8 mouse cellular contexts compared by ENCODE assay signal in the genomic region with DNA sequence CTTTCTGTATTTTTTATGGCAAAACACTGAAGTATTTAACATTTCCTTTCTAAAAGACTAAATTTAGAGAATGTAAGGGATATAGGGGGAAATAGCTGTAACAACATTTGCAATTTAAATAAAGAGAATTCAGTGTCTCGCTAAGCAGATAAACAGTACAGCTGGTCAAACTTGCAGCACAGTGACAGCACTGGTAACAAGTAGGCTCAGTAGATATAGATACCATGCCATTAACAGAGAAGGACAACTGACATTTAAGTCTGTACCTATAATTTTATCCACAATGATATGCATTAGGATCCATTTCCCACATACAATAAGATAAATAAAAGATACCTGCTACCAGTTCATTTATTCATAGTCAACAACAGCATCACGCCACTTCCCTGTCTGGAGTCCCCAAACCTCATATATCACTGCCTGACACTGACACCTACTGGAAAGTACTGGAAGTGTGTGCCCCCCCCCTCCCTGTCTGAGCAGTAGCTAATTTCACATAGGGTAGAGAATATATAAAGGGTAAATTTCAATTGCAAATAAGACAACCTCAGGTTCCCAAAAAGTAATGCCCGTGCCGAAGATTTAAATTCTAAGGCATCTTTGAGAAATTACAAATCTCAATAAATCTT.
A peak's percentile ranks its signal among the peaks of the same experiment; 100 is the strongest.
DNase-seq lines count a peak whose midpoint lies in the region; ATAC-seq and TF ChIP-seq lines count a peak whose summit lies in the region.

No protein-coding gene starts in this region.

- no peaks in the 10 kb centered on the region for H3K36me3 ChIP-seq in embryonic facial prominence, embryonic 10.5 days (replicated peaks)
- no peaks in the 10 kb centered on the region for H3K36me3 ChIP-seq in hindbrain, postnatal 0 days (ENCODE audit: insufficient read depth, low read length)
- H3K36me3 ChIP-seq in liver, embryonic 14.5 days (replicated peaks; ENCODE audit: control insufficient read depth, insufficient read depth, low read depth), result no peaks in the 10 kb centered on the region
- no peaks in the 10 kb centered on the region for H3K36me3 ChIP-seq in neural tube, embryonic 15.5 days

- H3K9ac ChIP-seq in hindbrain, postnatal 0 days (replicated peaks; ENCODE audit: low read length), result no peak overlapping the region
- no peak overlapping the region for H3K9ac ChIP-seq in liver, embryonic 14.5 days (replicated peaks)
- H3K9ac ChIP-seq in neural tube, embryonic 15.5 days (replicated peaks), result no peak overlapping the region

- peak overlapping the region; percentile 76 for H3K4me2 ChIP-seq in hindbrain, postnatal 0 days (ENCODE audit: low read depth, low read length)
- H3K4me2 ChIP-seq in liver, embryonic 14.5 days (ENCODE audit: low read depth), result no peak overlapping the region
- H3K4me2 ChIP-seq in neural tube, embryonic 15.5 days, result peak overlapping the region; percentile 42

- no peaks in the 10 kb centered on the region for H3K9me3 ChIP-seq in embryonic facial prominence, embryonic 10.5 days
- H3K9me3 ChIP-seq in hindbrain, postnatal 0 days (ENCODE audit: low read length), result no peaks in the 10 kb centered on the region
- no peaks in the 10 kb centered on the region for H3K9me3 ChIP-seq in liver, embryonic 14.5 days (ENCODE audit: control insufficient read depth, low read length)
- H3K9me3 ChIP-seq in neural tube, embryonic 15.5 days (replicated peaks), result no peaks in the 10 kb centered on the region

- no peaks in the 10 kb centered on the region for H3K27me3 ChIP-seq in embryonic facial prominence, embryonic 10.5 days (replicated peaks; ENCODE audit: low read depth, poor library complexity, severe bottlenecking)
- no peaks in the 10 kb centered on the region for H3K27me3 ChIP-seq in hindbrain, postnatal 0 days (ENCODE audit: insufficient read depth, low read length)
- H3K27me3 ChIP-seq in liver, embryonic 14.5 days (ENCODE audit: control insufficient read depth, insufficient read depth, low read length), result no peaks in the 10 kb centered on the region
- H3K27me3 ChIP-seq in neural tube, embryonic 15.5 days (replicated peaks), result no peaks in the 10 kb centered on the region

- WGBS in embryonic facial prominence, embryonic 10.5 days, result 27% methylated on average over 4 of the region's 4 CpGs
- 15% methylated on average over 4 of the region's 4 CpGs for WGBS in hindbrain, postnatal 0 days
- 33% methylated on average over 4 of the region's 4 CpGs for WGBS in liver, embryonic 14.5 days (ENCODE audit: insufficient replicate concordance)
- WGBS in neural tube, embryonic 15.5 days, result 13% methylated on average over 4 of the region's 4 CpGs

- ATAC-seq in hindbrain, postnatal 0 days, result peak; percentile 90
- no peak for ATAC-seq in liver, embryonic 14.5 days (ENCODE audit: insufficient read depth)
- ATAC-seq in neural tube, embryonic 15.5 days (ENCODE audit: low FRiP score), result peak; percentile 84

- H3K4me3 ChIP-seq in layer of hippocampus, adult 2 months, result peak overlapping the region; percentile 20
- H3K4me3 ChIP-seq in embryonic facial prominence, embryonic 10.5 days, result no peak overlapping the region
- peak overlapping the region; percentile 24 for H3K4me3 ChIP-seq in hindbrain, postnatal 0 days (ENCODE audit: low read length)
- no peak overlapping the region for H3K4me3 ChIP-seq in liver, embryonic 14.5 days (ENCODE audit: insufficient read depth in 1 of 2, low read depth in 2 of 2, low read length in 2 of 2)
- H3K4me3 ChIP-seq in neural tube, embryonic 15.5 days (replicated peaks), result peak overlapping the region; percentile 28

- peak; percentile 97 for TF ChIP-seq CTCF in layer of hippocampus, adult 2 months (conservative IDR thresholded peaks at IDR 0.05)
- TF ChIP-seq CTCF in hindbrain, postnatal 0 days (IDR thresholded peaks at IDR 0.05; ENCODE audit: low read depth), result peak; percentile 91
- peak; percentile 66 for TF ChIP-seq CTCF in liver, embryonic 14.5 days (IDR thresholded peaks at IDR 0.05; ENCODE audit: low read depth)

- no peak for TF ChIP-seq EP300 in liver, embryonic 14.5 days (IDR thresholded peaks at IDR 0.05; ENCODE audit: low read depth)

- H3K4me1 ChIP-seq in embryonic facial prominence, embryonic 10.5 days, result peaks cover 19% of the 10 kb centered on the region
- H3K4me1 ChIP-seq in hindbrain, postnatal 0 days (ENCODE audit: insufficient read depth, low read length), result no peaks in the 10 kb centered on the region
- no peaks in the 10 kb centered on the region for H3K4me1 ChIP-seq in liver, embryonic 14.5 days (replicated peaks; ENCODE audit: control insufficient read depth in 2 of 2, insufficient read depth in 2 of 2, low read length in 1 of 2)
- peaks cover 12% of the 10 kb centered on the region; the same call in 1 of the 2 replicates for H3K4me1 ChIP-seq in neural tube, embryonic 15.5 days

- no peak overlapping the region; the same call in 1 of the 2 replicates for H3K27ac ChIP-seq in layer of hippocampus, adult 2 months
- no peak overlapping the region for H3K27ac ChIP-seq in embryonic facial prominence, embryonic 10.5 days (replicated peaks)
- no peak overlapping the region for H3K27ac ChIP-seq in hindbrain, postnatal 0 days
- no peak overlapping the region for H3K27ac ChIP-seq in liver, embryonic 14.5 days
- H3K27ac ChIP-seq in neural tube, embryonic 15.5 days (replicated peaks), result no peak overlapping the region

- DNase-seq in layer of hippocampus, adult 2 months (ENCODE audit: low spot score in 2 of 2), result peak in 1 of 2 experiments; percentile 58
- no peak for DNase-seq in layer of hippocampus, postnatal 36 days
- peak; percentile 69 for DNase-seq in R1 (ENCODE audit: low read depth, low spot score)
- DNase-seq in embryonic facial prominence, embryonic 10.5 days (ENCODE audit: low spot score), result peak; percentile 72
- peak; percentile 87 for DNase-seq in hindbrain, postnatal 0 days (ENCODE audit: low spot score)
- DNase-seq in liver, embryonic 14.5 days (ENCODE audit: low read depth in 3 of 3, low spot score in 3 of 3), result peak in 1 of 3 experiments; percentile 13
- DNase-seq in urinary bladder, postnatal 14 days (ENCODE audit: low spot score), result no peak

Comparison
In these comparisons a context has a peak if more than half of its experiments do, and no peak if none do; other contexts are left out.
1. DNase-seq: peak in R1 (single experiment), embryonic facial prominence, embryonic 10.5 days (single experiment) and hindbrain, postnatal 0 days (single experiment); none in layer of hippocampus, postnatal 36 days (0 of 2) and urinary bladder, postnatal 14 days (single experiment).
2. H3K4me3 ChIP-seq: peak in layer of hippocampus, adult 2 months (single experiment), hindbrain, postnatal 0 days (single experiment) and neural tube, embryonic 15.5 days (single experiment); none in embryonic facial prominence, embryonic 10.5 days (single experiment) and liver, embryonic 14.5 days (0 of 2).
3. Peak in every context shown above with its lines, with median percentiles within 50 percentile points of each other: CTCF ChIP-seq.